Mouse (Mus musculus) spleen, embryonic (tissue): ENCODE data around the gene Oprl1.

Experiments
- CTCF ChIA-PET: fragments of 350-600 bp; sonication (Branson Sonifier 250); formaldehyde crosslinking; loops from one replicate; lab custom pipeline; 2022; lab: Charles Lee

Oprl1 gene

GRCm38 (mm10) chr2:181714903-181715326, at the start of gene Oprl1:
Gene Oprl1, plus strand, starts transcription at chr2:181715016.
- CTCF ChIA-PET, result no interaction called here

GRCm38 (mm10) chr2:181670285-181670912, 44.4 kb upstream of the Oprl1 start:
- CTCF ChIA-PET, result interaction anchor here (0.6 kb wide), 1 partner anchor 190 kb away, joined by 3 read pairs; no protein-coding TSS in a partner anchor

- CTCF ChIA-PET, result interaction anchor here (0.5 kb wide), 1 partner anchor 8 kb away, joined by 3 read pairs; no protein-coding TSS in a partner anchor
Measured at GRCm38 (mm10) chr2:181670913-181671311, 43.9 kb upstream of the Oprl1 start.

GRCm38 (mm10) chr2:181671326-181671725, 43.5 kb upstream of the Oprl1 start, which contains the start of gene Sox18:
Gene Sox18, minus strand, starts transcription at chr2:181671640.
- CTCF ChIA-PET, result interaction anchor here (0.5 kb wide), 1 partner anchor 9 kb away, joined by 3 read pairs; no protein-coding TSS in a partner anchor

GRCm38 (mm10) chr2:181671984-181672383, 42.8 kb upstream of the Oprl1 start:
- CTCF ChIA-PET, result interaction anchor here (0.5 kb wide), 1 partner anchor 115 kb away, joined by 3 read pairs; no protein-coding TSS in a partner anchor

GRCm38 (mm10) chr2:181673501-181673900, 41.3 kb upstream of the Oprl1 start:
- CTCF ChIA-PET, result interaction anchor here (0.7 kb wide), 1 partner anchor 17 kb away, joined by 3 read pairs; no protein-coding TSS in a partner anchor

GRCm38 (mm10) chr2:181674934-181675333, 39.9 kb upstream of the Oprl1 start:
- CTCF ChIA-PET, result no interaction called here

GRCm38 (mm10) chr2:181675454-181675853, 39.4 kb upstream of the Oprl1 start:
- CTCF ChIA-PET, result no interaction called here

- CTCF ChIA-PET, result interaction anchor here (0.5 to 0.6 kb wide), 2 partner anchors 38 to 41 kb away, joined by 3 to 6 read pairs; no protein-coding TSS in a partner anchor
Measured at GRCm38 (mm10) chr2:181676424-181676823, 38.4 kb upstream of the Oprl1 start.

GRCm38 (mm10) chr2:181677096-181677754, 37.6 kb upstream of the Oprl1 start:
- CTCF ChIA-PET, result interaction anchor here (0.5 to 2.5 kb wide), 3 partner anchors 18 to 407 kb away, joined by 3 to 15 read pairs (median 6); no protein-coding TSS in a partner anchor

- CTCF ChIA-PET, result interaction anchor here (0.7 to 2.5 kb wide), 3 partner anchors 18 to 408 kb away, joined by 3 to 15 read pairs (median 4); no protein-coding TSS in a partner anchor
Measured at GRCm38 (mm10) chr2:181677755-181678098, 37.1 kb upstream of the Oprl1 start.

GRCm38 (mm10) chr2:181678780-181679179, 36.0 kb upstream of the Oprl1 start:
- CTCF ChIA-PET, result interaction anchor here (0.5 to 2.5 kb wide), 5 partner anchors 11 to 120 kb away, joined by 4 to 15 read pairs (median 7); no protein-coding TSS in a partner anchor

GRCm38 (mm10) chr2:181679951-181680715, 34.7 kb upstream of the Oprl1 start, which contains the start of gene Tcea2:
Gene Tcea2, plus strand, starts transcription at chr2:181680310.
- CTCF ChIA-PET, result interaction anchor here (0.7 kb wide), 1 partner anchor 16 kb away, joined by 4 read pairs; no protein-coding TSS in a partner anchor

GRCm38 (mm10) chr2:181680716-181681117, 34.1 kb upstream of the Oprl1 start:
- CTCF ChIA-PET, result interaction anchor here (0.6 to 0.7 kb wide), 2 partner anchors 10 to 23 kb away, joined by 3 read pairs; no protein-coding TSS in a partner anchor

GRCm38 (mm10) chr2:181681978-181682377, 32.8 kb upstream of the Oprl1 start:
- CTCF ChIA-PET, result no interaction called here

- CTCF ChIA-PET, result interaction anchor here (1.1 kb wide), 1 partner anchor 86 kb away, joined by 5 read pairs; no protein-coding TSS in a partner anchor
Measured at GRCm38 (mm10) chr2:181683381-181683780, 31.4 kb upstream of the Oprl1 start.

- CTCF ChIA-PET, result no interaction called here
Measured at GRCm38 (mm10) chr2:181684713-181685112, 30.1 kb upstream of the Oprl1 start.

GRCm38 (mm10) chr2:181685686-181686085, 29.1 kb upstream of the Oprl1 start:
- CTCF ChIA-PET, result no interaction called here

GRCm38 (mm10) chr2:181687586-181687985, 27.2 kb upstream of the Oprl1 start:
- CTCF ChIA-PET, result no interaction called here

GRCm38 (mm10) chr2:181689466-181690160, 25.2 kb upstream of the Oprl1 start:
- CTCF ChIA-PET, result no interaction called here
